Mouse (Mus musculus): Measurements from ENCODE around the gene Tmem40.
A peak's percentile ranks its signal among the peaks of the same experiment; 100 is the strongest.

The Tmem40 gene

GRCm38 (mm10) chr6:115761995-115762756 lies at the start of gene Tmem40:
TSS of gene Tmem40 (minus strand) at chr6:115762410.
- DNase-seq (ENCODE audit: low spot score), result peak; percentile 81

GRCm38 (mm10) chr6:115811606-115812005 lies 49.4 kb upstream of the Tmem40 start:
- no peak for DNase-seq (ENCODE audit: low spot score)

GRCm38 (mm10) chr6:115808488-115809231 lies 46.5 kb upstream of the Tmem40 start, which contains the start of gene Rpl32:
TSS of gene Rpl32 (minus strand) at chr6:115808747.
- peak; percentile 95 for DNase-seq (ENCODE audit: low spot score)

GRCm38 (mm10) chr6:115808196-115808487 lies 45.9 kb upstream of the Tmem40 start:
- DNase-seq (ENCODE audit: low spot score), result no peak

GRCm38 (mm10) chr6:115807464-115808195 lies 45.4 kb upstream of the Tmem40 start:
- peak; percentile 42 for DNase-seq (ENCODE audit: low spot score)

GRCm38 (mm10) chr6:115804432-115805192 lies 42.4 kb upstream of the Tmem40 start:
- peak; percentile 22 for DNase-seq (ENCODE audit: low spot score)

- DNase-seq (ENCODE audit: low spot score), result peak; percentile 85
Observed at GRCm38 (mm10) chr6:115803541-115804382, 41.6 kb upstream of the Tmem40 start.

- no peak for DNase-seq (ENCODE audit: low spot score)
Observed at GRCm38 (mm10) chr6:115801811-115802210, 39.6 kb upstream of the Tmem40 start.

- DNase-seq (ENCODE audit: low spot score), result no peak
Observed at GRCm38 (mm10) chr6:115792691-115793215, 30.5 kb upstream of the Tmem40 start.

GRCm38 (mm10) chr6:115791842-115792686 lies 29.9 kb upstream of the Tmem40 start:
- DNase-seq (ENCODE audit: low spot score), result no peak

GRCm38 (mm10) chr6:115791016-115791415 lies 28.8 kb upstream of the Tmem40 start:
- no peak for DNase-seq (ENCODE audit: low spot score)

GRCm38 (mm10) chr6:115782781-115783180 lies 20.6 kb upstream of the Tmem40 start:
- no peak for DNase-seq (ENCODE audit: low spot score)

- no peak for DNase-seq (ENCODE audit: low spot score)
Observed at GRCm38 (mm10) chr6:115776363-115776762, 14.2 kb upstream of the Tmem40 start.

GRCm38 (mm10) chr6:115775838-115776237 lies 13.6 kb upstream of the Tmem40 start:
- no peak for DNase-seq (ENCODE audit: low spot score)

- DNase-seq (ENCODE audit: low spot score), result peak; percentile 87
Observed at GRCm38 (mm10) chr6:115774501-115774921, 12.3 kb upstream of the Tmem40 start, which contains the start of gene Cand2. TSS of gene Cand2 (plus strand) at chr6:115774538.

GRCm38 (mm10) chr6:115773966-115774413 lies 11.8 kb upstream of the Tmem40 start:
- peak; percentile 89 for DNase-seq (ENCODE audit: low spot score)

GRCm38 (mm10) chr6:115772604-115773003 lies 10.4 kb upstream of the Tmem40 start:
- DNase-seq (ENCODE audit: low spot score), result no peak

- DNase-seq (ENCODE audit: low spot score), result no peak
Observed at GRCm38 (mm10) chr6:115772201-115772600, 10.0 kb upstream of the Tmem40 start.

- DNase-seq (ENCODE audit: low spot score), result no peak
Observed at GRCm38 (mm10) chr6:115770852-115771251, 8.6 kb upstream of the Tmem40 start.

All from embryo, embryonic 10.5 days (tissue).